Mouse (Mus musculus) central nervous system, embryonic 14 days (tissue): ENCODE data around the gene Setx. TPM values are rescaled to one million over a fixed set of nuclear protein-coding genes. Genes with fewer than 3 reads are reported as not detected.

Experiments
- polyA plus RNA-seq: library from polyadenylated mRNA; depleted of rRNA; stranded (reverse); fragments of >200 nt; gene quantifications from 2 replicates; pipeline ENCODE4 v1.2.3, GENCODE M21; 2012; rRNA removed

Setx gene
- 16.3 and 18.2 TPM in 2 replicates for polyA plus RNA-seq

GRCm38 (mm10) chr2:29123907-29124569 is at the start of gene Setx:
Gene Setx (plus strand): TSS chr2:29124181.

Other genes with a start within 250 kb of the Setx start
- 21.3 and 31.6 TPM in 2 replicates for gene Barhl1, start 207.5 kb upstream of the Setx start, polyA plus RNA-seq
- 1.2 and 1.3 TPM in 2 replicates for gene Cfap77, start 69.1 kb upstream of the Setx start, polyA plus RNA-seq
- 16.9 and 19.0 TPM in 2 replicates for gene Ttf1, start 63.9 kb upstream of the Setx start, polyA plus RNA-seq
- gene Ntng2, start 128.8 kb downstream of the Setx start, polyA plus RNA-seq: 55.0 and 71.3 TPM in 2 replicates
- gene Med27, start 222.6 kb downstream of the Setx start, polyA plus RNA-seq: 67.5 and 76.3 TPM in 2 replicates